Comparison of ENCODE assay signal across 28 mouse cellular contexts in the genomic region with DNA sequence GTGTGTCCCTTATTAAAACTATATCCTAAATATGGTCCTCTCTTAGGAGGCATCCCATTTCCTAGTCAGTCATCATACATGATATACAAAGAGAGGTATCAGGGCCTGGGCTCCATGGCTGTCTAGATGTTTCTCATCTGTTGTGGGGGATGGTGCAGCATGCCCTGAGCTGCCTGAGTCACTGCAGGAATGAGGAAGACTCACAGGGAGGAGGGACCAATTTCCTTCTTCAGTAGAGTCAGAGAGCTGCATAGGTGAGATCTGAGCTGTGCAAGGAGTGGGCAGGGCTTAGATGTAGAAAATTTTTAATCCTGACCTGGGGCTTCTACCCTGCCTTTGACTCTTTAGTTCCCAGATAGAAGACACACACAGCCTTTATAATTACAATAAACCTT.
DNase-seq lines count a peak whose midpoint lies in the region; ATAC-seq and TF ChIP-seq lines count a peak whose summit lies in the region.
"Had no signal": no experiment of that assay in that cellular context is flagged by ENCODE, and none has a peak within 500 bp of the region (broad histone marks: within the 10 kb centered on the region; RNA-seq: fewer than 3 reads in every experiment).

No protein-coding gene starts in this region.

- no peak overlapping the region for H3K4me3 ChIP-seq in intestine, embryonic 16.5 days (ENCODE audit: low read length)
- H3K4me3 ChIP-seq in intestine, postnatal 0 days (ENCODE audit: low read depth, low read length), result no peak overlapping the region
- no peak overlapping the region for H3K4me3 ChIP-seq in midbrain, embryonic 11.5 days (ENCODE audit: low read depth, low read length)
- no peak overlapping the region for H3K4me3 ChIP-seq in midbrain, postnatal 0 days (ENCODE audit: low read depth, low read length)
- no peak overlapping the region for H3K4me3 ChIP-seq in midbrain, embryonic 10.5 days
- H3K4me3 ChIP-seq: embryonic facial prominence, embryonic 12.5 days; heart, embryonic 15.5 days had no signal

- ATAC-seq in intestine, embryonic 16.5 days, result peak; percentile 46; the same call in 1 of the 2 replicates
- ATAC-seq in intestine, postnatal 0 days, result no peak
- no peak for ATAC-seq in midbrain, embryonic 11.5 days (ENCODE audit: low FRiP score)
- ATAC-seq in midbrain, postnatal 0 days (ENCODE audit: low FRiP score), result no peak
- ATAC-seq in megakaryocyte, adult 5-6 weeks (ENCODE audit: poor library complexity, severe bottlenecking), result peak; percentile 60
- ATAC-seq: activated CD4-positive, CD25-positive, alpha-beta regulatory T cell, adult 4 months; forebrain, postnatal 0 days; inflammation-experienced regulatory T-cells, adult 6 months; liver, postnatal 0 days had no signal

- DNase-seq in midbrain, embryonic 11.5 days (ENCODE audit: low spot score, missing footprints), result peak; percentile 14
- DNase-seq in midbrain, postnatal 0 days (ENCODE audit: low spot score), result no peak
- DNase-seq in layer of hippocampus, postnatal 10 days (ENCODE audit: low spot score in 2 of 2), result no peak
- no peak for DNase-seq in midbrain, embryonic 10.5 days (ENCODE audit: low spot score)
- DNase-seq: adrenal gland, adult 8-10 months; B cell, adult 2 months; cerebellum, adult 11-12 months; cerebellum, postnatal 10 days; forebrain, postnatal 0 days; gastrocnemius, postnatal 14 days; heart, postnatal 4 days; kidney, adult 9 months; kidney, postnatal 4 days; left cerebral cortex, postnatal 4 days; liver, postnatal 0 days; right cerebral cortex, postnatal 14 days; thymus, postnatal 14 days had no signal

- H3K36me3 ChIP-seq in intestine, embryonic 16.5 days (ENCODE audit: control insufficient read depth, insufficient read depth, low read length), result no peaks in the 10 kb centered on the region
- H3K36me3 ChIP-seq in intestine, postnatal 0 days (ENCODE audit: control insufficient read depth, insufficient read depth), result no peaks in the 10 kb centered on the region
- no peaks in the 10 kb centered on the region for H3K36me3 ChIP-seq in midbrain, embryonic 11.5 days (ENCODE audit: control insufficient read depth, insufficient read depth, low read length)
- no peaks in the 10 kb centered on the region for H3K36me3 ChIP-seq in midbrain, postnatal 0 days (ENCODE audit: insufficient read depth, low read length)
- no peaks in the 10 kb centered on the region for H3K36me3 ChIP-seq in midbrain, embryonic 10.5 days
- H3K36me3 ChIP-seq: embryonic facial prominence, embryonic 12.5 days; G1E; heart, embryonic 15.5 days had no signal

- TF ChIP-seq CTCF in intestine, postnatal 0 days (IDR thresholded peaks at IDR 0.05; ENCODE audit: low read depth), result no peak
- TF ChIP-seq CTCF in midbrain, postnatal 0 days (IDR thresholded peaks at IDR 0.05), result no peak

- H3K27ac ChIP-seq in intestine, embryonic 16.5 days (ENCODE audit: low read length), result no peak overlapping the region
- H3K27ac ChIP-seq in intestine, postnatal 0 days (ENCODE audit: low read depth, low read length), result no peak overlapping the region
- H3K27ac ChIP-seq in midbrain, embryonic 11.5 days (ENCODE audit: low read depth, low read length), result no peak overlapping the region
- no peak overlapping the region for H3K27ac ChIP-seq in midbrain, postnatal 0 days (ENCODE audit: low read depth, low read length)
- H3K27ac ChIP-seq in midbrain, embryonic 10.5 days (replicated peaks), result no peak overlapping the region
- H3K27ac ChIP-seq: embryonic facial prominence, embryonic 12.5 days; heart, embryonic 15.5 days; hindbrain, embryonic 14.5 days had no signal

- no peaks in the 10 kb centered on the region for H3K27me3 ChIP-seq in intestine, embryonic 16.5 days (replicated peaks; ENCODE audit: control insufficient read depth, insufficient read depth, low read length)
- H3K27me3 ChIP-seq in intestine, postnatal 0 days (replicated peaks; ENCODE audit: control insufficient read depth, insufficient read depth, low read length), result no peaks in the 10 kb centered on the region
- H3K27me3 ChIP-seq in midbrain, embryonic 11.5 days (ENCODE audit: control insufficient read depth, insufficient read depth, low read length), result no peaks in the 10 kb centered on the region
- no peaks in the 10 kb centered on the region for H3K27me3 ChIP-seq in midbrain, postnatal 0 days (ENCODE audit: insufficient read depth, low read length)
- H3K27me3 ChIP-seq in midbrain, embryonic 10.5 days (ENCODE audit: low read depth, poor library complexity, severe bottlenecking), result no peaks in the 10 kb centered on the region
- H3K27me3 ChIP-seq: CH12.LX; embryonic facial prominence, embryonic 12.5 days; heart, embryonic 15.5 days had no signal

- H3K4me1 ChIP-seq in intestine, embryonic 16.5 days (ENCODE audit: control insufficient read depth, insufficient read depth, low read length), result 0 out of 2 replicates have a peak, but pooled peaks cover 2% of the 10 kb centered on the region
- no peaks in the 10 kb centered on the region for H3K4me1 ChIP-seq in intestine, postnatal 0 days (replicated peaks; ENCODE audit: control insufficient read depth, insufficient read depth, low read length)
- no peaks in the 10 kb centered on the region for H3K4me1 ChIP-seq in midbrain, embryonic 11.5 days (ENCODE audit: control insufficient read depth, insufficient read depth, low read length)
- peaks cover under 1% of the 10 kb centered on the region; the same call in 1 of the 2 replicates for H3K4me1 ChIP-seq in midbrain, postnatal 0 days (ENCODE audit: insufficient read depth, low read length)
- H3K4me1 ChIP-seq in midbrain, embryonic 10.5 days, result 0 out of 2 replicates have a peak, but pooled peaks cover 2% of the 10 kb centered on the region
- H3K4me1 ChIP-seq: embryonic facial prominence, embryonic 12.5 days; heart, embryonic 15.5 days had no signal

- H3K4me2 ChIP-seq in intestine, embryonic 16.5 days (ENCODE audit: low read depth, low read length), result no peak overlapping the region
- no peak overlapping the region for H3K4me2 ChIP-seq in intestine, postnatal 0 days (replicated peaks; ENCODE audit: low read depth)
- H3K4me2 ChIP-seq in midbrain, embryonic 11.5 days, result no peak overlapping the region
- no peak overlapping the region for H3K4me2 ChIP-seq in midbrain, postnatal 0 days (ENCODE audit: low read depth, low read length, poor library complexity, severe bottlenecking)
- H3K4me2 ChIP-seq: embryonic facial prominence, embryonic 12.5 days; heart, embryonic 15.5 days; hindbrain, embryonic 14.5 days; liver, embryonic 11.5 days had no signal

- H3K9me3 ChIP-seq in intestine, embryonic 16.5 days (ENCODE audit: control insufficient read depth, low read length), result 0 out of 2 replicates have a peak, but pooled peaks cover 5% of the 10 kb centered on the region
- H3K9me3 ChIP-seq in intestine, postnatal 0 days (ENCODE audit: control insufficient read depth), result no peaks in the 10 kb centered on the region
- no peaks in the 10 kb centered on the region for H3K9me3 ChIP-seq in midbrain, embryonic 11.5 days (ENCODE audit: control insufficient read depth, low read length)
- no peaks in the 10 kb centered on the region for H3K9me3 ChIP-seq in midbrain, postnatal 0 days (ENCODE audit: low read length)
- no peaks in the 10 kb centered on the region for H3K9me3 ChIP-seq in midbrain, embryonic 10.5 days (replicated peaks)
- H3K9me3 ChIP-seq: embryonic facial prominence, embryonic 12.5 days; heart, embryonic 15.5 days had no signal

- H3K9ac ChIP-seq in intestine, embryonic 16.5 days (ENCODE audit: low read depth, low read length), result no peak overlapping the region
- H3K9ac ChIP-seq in intestine, postnatal 0 days (ENCODE audit: low read depth, low read length), result no peak overlapping the region
- H3K9ac ChIP-seq in midbrain, embryonic 11.5 days (ENCODE audit: low read length), result no peak overlapping the region
- H3K9ac ChIP-seq in midbrain, postnatal 0 days (replicated peaks; ENCODE audit: low read length, poor library complexity, severe bottlenecking), result no peak overlapping the region
- H3K9ac ChIP-seq: embryonic facial prominence, embryonic 12.5 days; forebrain, postnatal 0 days; heart, embryonic 15.5 days; hindbrain, embryonic 14.5 days; liver, postnatal 0 days had no signal

Comparison
In these comparisons a context has a peak if more than half of its experiments do, and no peak if none do; other contexts are left out.
1. ATAC-seq: peak in intestine, embryonic 16.5 days (single experiment) and megakaryocyte, adult 5-6 weeks (single experiment); none in intestine, postnatal 0 days (single experiment), midbrain, embryonic 11.5 days (single experiment) and midbrain, postnatal 0 days (single experiment).